Mouse (Mus musculus) midbrain, postnatal 0 days (tissue): ENCODE results near the gene Rb1. TPM values are rescaled to one million over a fixed set of nuclear protein-coding genes. Genes with fewer than 3 reads are reported as not detected.

ENCODE experiments used
- ATAC-seq: fragments of 200-750 bp; cut with Nextera tagmentation; 2 replicates; pipeline ENCODE4 v1.8.0; 2017; ENCODE audit warnings: moderate number of reproducible peaks, mild to moderate bottlenecking, moderate TSS enrichment, moderate library complexity; ENCODE audit not compliant: low FRiP score
- DNase-seq: peaks from one replicate; pipeline ENCODE4 v3.0.0-alpha.2; 2015; ENCODE audit warnings: low spot score
- H3K27ac ChIP-seq: fragments of 300-500 bp; sonication (generic); 2 replicates; pipeline ENCODE4 v1.5.1; 2014; ENCODE audit warnings: low read depth, mild to moderate bottlenecking, low read length, mixed read lengths
- H3K27me3 ChIP-seq: fragments of 300-500 bp; sonication (generic); 2 replicates; pipeline ENCODE4 v1.6.1; 2014; ENCODE audit warnings: low read length, control low read depth, mixed read lengths; ENCODE audit not compliant: insufficient read depth
- H3K36me3 ChIP-seq: fragments of 300-500 bp; sonication (generic); 2 replicates; pipeline ENCODE4 v1.6.1; 2014; ENCODE audit warnings: low read length, control low read depth, mixed read lengths; ENCODE audit not compliant: insufficient read depth
- H3K4me1 ChIP-seq: fragments of 300-500 bp; sonication (generic); 2 replicates; pipeline ENCODE4 v1.6.1; 2014; ENCODE audit warnings: mild to moderate bottlenecking, control low read depth, antibody characterized with exemption, low read length, mixed read lengths; ENCODE audit not compliant: insufficient read depth
- H3K4me2 ChIP-seq: fragments of 300-500 bp; sonication (generic); 2 replicates; pipeline ENCODE4 v1.6.1; 2014; ENCODE audit warnings: low read depth, mild to moderate bottlenecking, low read length, mixed read lengths; ENCODE audit not compliant: poor library complexity, severe bottlenecking
- H3K4me3 ChIP-seq: fragments of 300-500 bp; sonication (generic); 2 replicates; pipeline ENCODE4 v1.5.1; 2014; ENCODE audit warnings: low read depth, mild to moderate bottlenecking, low read length, moderate library complexity
- H3K9ac ChIP-seq: fragments of 300-500 bp; sonication (generic); replicated peaks from 2 replicates; pipeline ENCODE4 v1.6.1; 2014; ENCODE audit warnings: mild to moderate bottlenecking, low read length, moderate library complexity, mixed read lengths; ENCODE audit not compliant: poor library complexity, severe bottlenecking
- H3K9me3 ChIP-seq: fragments of 300-500 bp; sonication (generic); 2 replicates; pipeline ENCODE4 v1.6.1; 2016; ENCODE audit warnings: low read length, control low read depth
- CTCF ChIP-seq: IDR thresholded peaks from 2 replicates; pipeline ENCODE4 v1.5.1; 2016; ENCODE audit warnings: antibody characterized with exemption, mild to moderate bottlenecking
- WGBS: fragments of 180-500 bp; shearing (Covaris S2); extraction: QIAGEN DNeasy Blood & Tissue Kit; methylation state at CpG from one replicate; pipeline ENCODE4 v1.1.7; 2014; 5-methylcytosine and 5-hydroxymethylcytosine counted together
- polyA plus RNA-seq: library from polyadenylated mRNA; unstranded; fragments of >200 nt; fragmentation: Nextera tagmentation; extraction: Ambion mirVana; gene quantifications from 2 replicates; pipeline ENCODE4 v1.2.1, GENCODE M21; 2015
- total RNA-seq: library from RNA; depleted of rRNA; stranded (reverse); fragments of >200 nt; gene quantifications from 2 replicates; pipeline ENCODE4 v1.2.3, GENCODE M21; 2014

The Rb1 gene
- total and polyA plus RNA-seq, 2 experiments from 2014 or later, result 17.3 to 32.7 TPM

GRCm38 (mm10) chr14:73322142-73322541 lies 3.5 kb downstream of the Rb1 start:
- no peaks in the 10 kb centered on the region for H3K9me3 ChIP-seq
- ATAC-seq (no peak), DNase-seq (no peak)
- H3K4me2 ChIP-seq, result no peak overlapping the region
- no peak overlapping the region for H3K9ac ChIP-seq
- H3K27ac ChIP-seq, result no peak overlapping the region
- TF ChIP-seq CTCF, result no peak
- H3K36me3 ChIP-seq, result 0 out of 2 replicates have a peak, but pooled peaks cover 2% of the 10 kb centered on the region
- no peaks in the 10 kb centered on the region; the same call in 1 of the 2 replicates for H3K4me1 ChIP-seq
- H3K27me3 ChIP-seq, result no peaks in the 10 kb centered on the region
- H3K4me3 ChIP-seq, result no peak overlapping the region
- 88% methylated on average over 3 of the region's 3 CpGs for WGBS

- TF ChIP-seq CTCF, result no peak
- no peak overlapping the region for H3K4me3 ChIP-seq
- DNase-seq (no peak), ATAC-seq (no peak)
- no peak overlapping the region for H3K4me2 ChIP-seq
- H3K27me3 ChIP-seq, result no peaks in the 10 kb centered on the region
- H3K4me1 ChIP-seq, result no peaks in the 10 kb centered on the region
- 0 out of 2 replicates have a peak, but pooled peaks cover 2% of the 10 kb centered on the region for H3K36me3 ChIP-seq
- H3K9me3 ChIP-seq, result no peaks in the 10 kb centered on the region
- no peak overlapping the region for H3K9ac ChIP-seq
- no peak overlapping the region for H3K27ac ChIP-seq
These were observed 8.7 kb downstream of the Rb1 start for GRCm38 (mm10) chr14:73316933-73317332.

GRCm38 (mm10) chr14:73313864-73314263 lies 11.8 kb downstream of the Rb1 start:
- ATAC-seq (no peak), DNase-seq (no peak)
- no peak for TF ChIP-seq CTCF
- Histone ChIP-seq H3K4me2 (no peak overlapping the region), H3K4me1 (no peaks in the 10 kb centered on the region), H3K4me3 (no peak overlapping the region), H3K27me3 (no peaks in the 10 kb centered on the region), H3K9ac (no peak overlapping the region), H3K27ac (no peak overlapping the region), H3K9me3 (no peaks in the 10 kb centered on the region), H3K36me3 (0 out of 2 replicates have a peak, but pooled peaks cover 2% of the 10 kb centered on the region)
- WGBS, result 50% methylated on average over 4 of the region's 4 CpGs

- TF ChIP-seq CTCF, result no peak
- H3K4me1 ChIP-seq, result no peaks in the 10 kb centered on the region
- DNase-seq, result no peak
- no peak for ATAC-seq
- 57% methylated on average over 5 of the region's 5 CpGs for WGBS
- H3K9me3 ChIP-seq, result no peaks in the 10 kb centered on the region
- no peak overlapping the region for H3K4me3 ChIP-seq
- H3K4me2 ChIP-seq, result no peak overlapping the region
- no peak overlapping the region for H3K27ac ChIP-seq
- H3K27me3 ChIP-seq, result no peaks in the 10 kb centered on the region
- H3K9ac ChIP-seq, result no peak overlapping the region
- H3K36me3 ChIP-seq, result 0 out of 2 replicates have a peak, but pooled peaks cover 2% of the 10 kb centered on the region
These were observed 12.2 kb downstream of the Rb1 start for GRCm38 (mm10) chr14:73313396-73313795.

- WGBS, result 85% methylated on average over 5 of the region's 5 CpGs
- ATAC-seq, result no peak
- Histone ChIP-seq H3K9ac (no peak overlapping the region), H3K4me1 (no peaks in the 10 kb centered on the region), H3K27me3 (no peaks in the 10 kb centered on the region), H3K4me2 (no peak overlapping the region), H3K4me3 (no peak overlapping the region), H3K27ac (no peak overlapping the region), H3K9me3 (no peaks in the 10 kb centered on the region), H3K36me3 (0 out of 2 replicates have a peak, but pooled peaks cover 2% of the 10 kb centered on the region)
- no peak for DNase-seq
- no peak for TF ChIP-seq CTCF
These were observed 12.7 kb downstream of the Rb1 start for GRCm38 (mm10) chr14:73312909-73313308.

GRCm38 (mm10) chr14:73307490-73307889 lies 18.1 kb downstream of the Rb1 start:
- no peak for ATAC-seq
- WGBS, result 81% methylated on average over 1 of the region's 1 CpGs
- H3K4me1 ChIP-seq, result no peaks in the 10 kb centered on the region
- peak; percentile 26 for DNase-seq
- H3K36me3 ChIP-seq, result no peaks in the 10 kb centered on the region
- no peak overlapping the region for H3K27ac ChIP-seq
- no peak for TF ChIP-seq CTCF
- H3K9me3 ChIP-seq, result no peaks in the 10 kb centered on the region
- no peaks in the 10 kb centered on the region for H3K27me3 ChIP-seq
- no peak overlapping the region for H3K4me2 ChIP-seq
- no peak overlapping the region for H3K4me3 ChIP-seq
- no peak overlapping the region for H3K9ac ChIP-seq
